Mouse (Mus musculus): ENCODE data around the gene Kcnh3. TPM values are rescaled to one million over a fixed set of nuclear protein-coding genes. Genes with fewer than 3 reads are reported as not detected.
"Not testable (repeated sequence)": the region's sequence is repeated elsewhere in the genome, so short reads cannot be mapped to it uniquely, and the experiment has no call there.

Kcnh3 gene
- polyA plus RNA-seq, 1 experiment from 2014 or later: 0.56 TPM

GRCm38 (mm10) chr15:99252381-99253174 is 27.9 kb downstream of the Kcnh3 start:
- 2% methylated on average over 22 of the region's 22 CpGs for WGBS
- H3K36me3 ChIP-seq (ENCODE audit: insufficient read depth, low read length): peaks cover 12% of the 10 kb centered on the region
- peak overlapping the region; percentile 100 for H3K27ac ChIP-seq (ENCODE audit: low read length)
- H3K9me3 ChIP-seq (ENCODE audit: low read length): no peaks in the 10 kb centered on the region
- H3K4me1 ChIP-seq (ENCODE audit: insufficient read depth, low read length): peaks cover 40% of the 10 kb centered on the region
- peak; percentile 74 for ATAC-seq (ENCODE audit: low FRiP score, low TSS enrichment)
- no peaks in the 10 kb centered on the region for H3K27me3 ChIP-seq (ENCODE audit: insufficient read depth, low read length)
- peak overlapping the region; percentile 89 for H3K9ac ChIP-seq (replicated peaks; ENCODE audit: low read length)
- peak overlapping the region; percentile 79 for H3K4me3 ChIP-seq (ENCODE audit: low read length)
- H3K4me2 ChIP-seq (replicated peaks; ENCODE audit: low read depth, low read length): peak overlapping the region; percentile 74

GRCm38 (mm10) chr15:99253175-99253479 is 28.5 kb downstream of the Kcnh3 start:
- Histone ChIP-seq H3K4me3 (ENCODE audit: low read length) (peak overlapping the region; percentile 79; the same call in 1 of the 2 replicates), H3K9ac (replicated peaks; ENCODE audit: low read length) (peak overlapping the region; percentile 89), H3K4me2 (replicated peaks; ENCODE audit: low read depth, low read length) (peak overlapping the region; percentile 74), H3K4me1 (ENCODE audit: insufficient read depth, low read length) (peaks cover 38% of the 10 kb centered on the region), H3K27ac (ENCODE audit: low read length) (peak overlapping the region; percentile 100; the same call in 1 of the 2 replicates)
- H3K9me3 ChIP-seq (ENCODE audit: low read length); H3K27me3 ChIP-seq (ENCODE audit: insufficient read depth, low read length); ATAC-seq (ENCODE audit: low FRiP score, low TSS enrichment); H3K36me3 ChIP-seq (ENCODE audit: insufficient read depth, low read length): not testable (repeated sequence)
- 36% methylated on average over 2 of the region's 2 CpGs for WGBS

- Histone ChIP-seq H3K4me2 (replicated peaks; ENCODE audit: low read depth, low read length) (no peak overlapping the region), H3K36me3 (ENCODE audit: insufficient read depth, low read length) (no peaks in the 10 kb centered on the region), H3K27me3 (ENCODE audit: insufficient read depth, low read length) (no peaks in the 10 kb centered on the region), H3K4me1 (ENCODE audit: insufficient read depth, low read length) (peaks cover 32% of the 10 kb centered on the region), H3K9me3 (ENCODE audit: low read length) (no peaks in the 10 kb centered on the region), H3K27ac (ENCODE audit: low read length) (no peak overlapping the region), H3K9ac (replicated peaks; ENCODE audit: low read length) (no peak overlapping the region; the same call in 1 of the 2 replicates), H3K4me3 (ENCODE audit: low read length) (no peak overlapping the region)
- 67% methylated on average over 6 of the region's 6 CpGs for WGBS
- no peak for ATAC-seq (ENCODE audit: low FRiP score, low TSS enrichment)
Observed at GRCm38 (mm10) chr15:99253772-99254171, 29.1 kb downstream of the Kcnh3 start.

- no peak overlapping the region for H3K9ac ChIP-seq (replicated peaks; ENCODE audit: low read length)
- H3K4me2 ChIP-seq (replicated peaks; ENCODE audit: low read depth, low read length): no peak overlapping the region
- WGBS: 72% methylated on average over 2 of the region's 2 CpGs
- no peak overlapping the region for H3K27ac ChIP-seq (ENCODE audit: low read length)
- no peak overlapping the region for H3K4me3 ChIP-seq (ENCODE audit: low read length)
- no peak for ATAC-seq (ENCODE audit: low FRiP score, low TSS enrichment)
- H3K27me3 ChIP-seq (ENCODE audit: insufficient read depth, low read length): no peaks in the 10 kb centered on the region
- no peaks in the 10 kb centered on the region for H3K36me3 ChIP-seq (ENCODE audit: insufficient read depth, low read length)
- H3K9me3 ChIP-seq (ENCODE audit: low read length): no peaks in the 10 kb centered on the region
- peaks cover 30% of the 10 kb centered on the region for H3K4me1 ChIP-seq (ENCODE audit: insufficient read depth, low read length)
Observed at GRCm38 (mm10) chr15:99254477-99255005, 29.9 kb downstream of the Kcnh3 start.

- Histone ChIP-seq H3K4me2 (replicated peaks; ENCODE audit: low read depth, low read length) (no peak overlapping the region), H3K27me3 (ENCODE audit: insufficient read depth, low read length) (no peaks in the 10 kb centered on the region), H3K27ac (ENCODE audit: low read length) (no peak overlapping the region), H3K9me3 (ENCODE audit: low read length) (no peaks in the 10 kb centered on the region), H3K4me3 (ENCODE audit: low read length) (no peak overlapping the region), H3K9ac (replicated peaks; ENCODE audit: low read length) (no peak overlapping the region), H3K36me3 (ENCODE audit: insufficient read depth, low read length) (no peaks in the 10 kb centered on the region), H3K4me1 (ENCODE audit: insufficient read depth, low read length) (peaks cover 28% of the 10 kb centered on the region)
- ATAC-seq (ENCODE audit: low FRiP score, low TSS enrichment): no peak
- WGBS: 92% methylated on average over 6 of the region's 6 CpGs
Observed at GRCm38 (mm10) chr15:99255241-99255749, 30.6 kb downstream of the Kcnh3 start.

GRCm38 (mm10) chr15:99259167-99259729 is 34.6 kb downstream of the Kcnh3 start:
- Histone ChIP-seq H3K36me3 (ENCODE audit: insufficient read depth, low read length) (no peaks in the 10 kb centered on the region), H3K4me2 (replicated peaks; ENCODE audit: low read depth, low read length) (peak overlapping the region; percentile 58), H3K27ac (ENCODE audit: low read length) (peak overlapping the region; percentile 39), H3K9ac (replicated peaks; ENCODE audit: low read length) (0 out of 2 replicates have a peak overlapping the region, but pooled peaks have one; percentile 41), H3K4me3 (ENCODE audit: low read length) (peak overlapping the region; percentile 14; the same call in 1 of the 2 replicates), H3K4me1 (ENCODE audit: insufficient read depth, low read length) (peaks cover 21% of the 10 kb centered on the region), H3K27me3 (ENCODE audit: insufficient read depth, low read length) (no peaks in the 10 kb centered on the region), H3K9me3 (ENCODE audit: low read length) (no peaks in the 10 kb centered on the region)
- ATAC-seq (ENCODE audit: low FRiP score, low TSS enrichment): peak; percentile 72
- 54% methylated on average over 8 of the region's 8 CpGs for WGBS

- Histone ChIP-seq H3K27me3 (ENCODE audit: insufficient read depth, low read length) (no peaks in the 10 kb centered on the region), H3K4me3 (ENCODE audit: low read length) (peak overlapping the region; percentile 29), H3K4me2 (replicated peaks; ENCODE audit: low read depth, low read length) (peak overlapping the region; percentile 58), H3K4me1 (ENCODE audit: insufficient read depth, low read length) (peaks cover 21% of the 10 kb centered on the region), H3K27ac (ENCODE audit: low read length) (peak overlapping the region; percentile 39), H3K9me3 (ENCODE audit: low read length) (no peaks in the 10 kb centered on the region), H3K9ac (replicated peaks; ENCODE audit: low read length) (peak overlapping the region; percentile 41; the same call in 1 of the 2 replicates), H3K36me3 (ENCODE audit: insufficient read depth, low read length) (no peaks in the 10 kb centered on the region)
- peak; percentile 82 for ATAC-seq (ENCODE audit: low FRiP score, low TSS enrichment)
- WGBS: 1% methylated on average over 8 of the region's 10 CpGs
Observed at GRCm38 (mm10) chr15:99259730-99260252, 35.1 kb downstream of the Kcnh3 start.

- Histone ChIP-seq H3K27ac (ENCODE audit: low read length) (no peak overlapping the region), H3K9ac (replicated peaks; ENCODE audit: low read length) (no peak overlapping the region), H3K4me3 (ENCODE audit: low read length) (no peak overlapping the region), H3K4me1 (ENCODE audit: insufficient read depth, low read length) (peaks cover 15% of the 10 kb centered on the region), H3K27me3 (ENCODE audit: insufficient read depth, low read length) (no peaks in the 10 kb centered on the region), H3K9me3 (ENCODE audit: low read length) (no peaks in the 10 kb centered on the region), H3K4me2 (replicated peaks; ENCODE audit: low read depth, low read length) (no peak overlapping the region), H3K36me3 (ENCODE audit: insufficient read depth, low read length) (no peaks in the 10 kb centered on the region)
- WGBS: 11% methylated on average over 10 of the region's 10 CpGs
- ATAC-seq (ENCODE audit: low FRiP score, low TSS enrichment): no peak
Observed at GRCm38 (mm10) chr15:99262702-99263101, 38.0 kb downstream of the Kcnh3 start.

- WGBS: 79% methylated on average over 2 of the region's 2 CpGs
- H3K9me3 ChIP-seq (ENCODE audit: low read length): no peaks in the 10 kb centered on the region
- H3K4me3 ChIP-seq (ENCODE audit: low read length): no peak overlapping the region
- H3K27me3 ChIP-seq (ENCODE audit: insufficient read depth, low read length): no peaks in the 10 kb centered on the region
- no peak overlapping the region for H3K4me2 ChIP-seq (replicated peaks; ENCODE audit: low read depth, low read length)
- H3K36me3 ChIP-seq (ENCODE audit: insufficient read depth, low read length): no peaks in the 10 kb centered on the region
- ATAC-seq (ENCODE audit: low FRiP score, low TSS enrichment): no peak
- H3K4me1 ChIP-seq (ENCODE audit: insufficient read depth, low read length): peaks cover 12% of the 10 kb centered on the region
- H3K9ac ChIP-seq (replicated peaks; ENCODE audit: low read length): no peak overlapping the region
- no peak overlapping the region for H3K27ac ChIP-seq (ENCODE audit: low read length)
Observed at GRCm38 (mm10) chr15:99264363-99264762, 39.7 kb downstream of the Kcnh3 start.
